Mouse (Mus musculus): ENCODE measurements around the gene Nsf.
"Not testable (repeated sequence)": the region's sequence is repeated elsewhere in the genome, so short reads cannot be mapped to it uniquely, and the experiment has no call there.

Nsf gene

GRCm38 (mm10) chr11:103953896-103954292, at the start of gene Nsf:
Gene Nsf, minus strand, starts transcription at chr11:103954056.
- peak; percentile 82 for DNase-seq (ENCODE audit: low read depth)

GRCm38 (mm10) chr11:104003397-104003796, 49.5 kb upstream of the Nsf start:
- no peak for DNase-seq (ENCODE audit: low read depth)

- no peak for DNase-seq (ENCODE audit: low read depth)
Observed at GRCm38 (mm10) chr11:104002191-104002590, 48.3 kb upstream of the Nsf start.

GRCm38 (mm10) chr11:104001395-104001955, 47.6 kb upstream of the Nsf start:
- DNase-seq (ENCODE audit: low read depth), result no peak

GRCm38 (mm10) chr11:104000667-104001394, 47.0 kb upstream of the Nsf start:
- DNase-seq (ENCODE audit: low read depth), result no peak

GRCm38 (mm10) chr11:103998737-103999136, 44.9 kb upstream of the Nsf start:
- DNase-seq (ENCODE audit: low read depth), result no peak

GRCm38 (mm10) chr11:103997385-103997784, 43.5 kb upstream of the Nsf start:
- peak; percentile 50 for DNase-seq (ENCODE audit: low read depth)

GRCm38 (mm10) chr11:103992638-103993037, 38.8 kb upstream of the Nsf start:
- DNase-seq (ENCODE audit: low read depth), result no peak

GRCm38 (mm10) chr11:103990049-103990557, 36.2 kb upstream of the Nsf start:
- not testable (repeated sequence) for DNase-seq (ENCODE audit: low read depth)

- DNase-seq (ENCODE audit: low read depth), result peak; percentile 85
Observed at GRCm38 (mm10) chr11:103987423-103987822, 33.6 kb upstream of the Nsf start.

GRCm38 (mm10) chr11:103984067-103984466, 30.2 kb upstream of the Nsf start:
- no peak for DNase-seq (ENCODE audit: low read depth)

- no peak for DNase-seq (ENCODE audit: low read depth)
Observed at GRCm38 (mm10) chr11:103981826-103982225, 28.0 kb upstream of the Nsf start.

GRCm38 (mm10) chr11:103979381-103979780, 25.5 kb upstream of the Nsf start:
- DNase-seq (ENCODE audit: low read depth), result no peak

GRCm38 (mm10) chr11:103970876-103971275, 17.0 kb upstream of the Nsf start:
- no peak for DNase-seq (ENCODE audit: low read depth)

- DNase-seq (ENCODE audit: low read depth), result no peak
Observed at GRCm38 (mm10) chr11:103969278-103969677, 15.4 kb upstream of the Nsf start.

- no peak for DNase-seq (ENCODE audit: low read depth)
Observed at GRCm38 (mm10) chr11:103967106-103967735, 13.4 kb upstream of the Nsf start.

- no peak for DNase-seq (ENCODE audit: low read depth)
Observed at GRCm38 (mm10) chr11:103956866-103957265, 3.0 kb upstream of the Nsf start.

- DNase-seq (ENCODE audit: low read depth), result peak; percentile 31
Observed at GRCm38 (mm10) chr11:103953032-103953895, 592 bp downstream of the Nsf start.

- DNase-seq (ENCODE audit: low read depth), result no peak
Observed at GRCm38 (mm10) chr11:103952635-103953031, 1.2 kb downstream of the Nsf start.

GRCm38 (mm10) chr11:103951106-103951505, 2.8 kb downstream of the Nsf start:
- peak; percentile 63 for DNase-seq (ENCODE audit: low read depth)

- no peak for DNase-seq (ENCODE audit: low read depth)
Observed at GRCm38 (mm10) chr11:103948952-103949351, 4.9 kb downstream of the Nsf start.

- DNase-seq (ENCODE audit: low read depth), result no peak
Observed at GRCm38 (mm10) chr11:103942740-103943139, 11.1 kb downstream of the Nsf start.

All from naive thymus-derived CD4-positive, alpha-beta T cell, adult 2 months (primary cell).